Mouse (Mus musculus): ENCODE data around the gene Chst13.

Gene Chst13

GRCm38 (mm10) chr6:90320429-90320828 lies 4.6 kb downstream of the Chst13 start:
- DNase-seq (ENCODE audit: low spot score in 2 of 2), result peak in 1 of 2 experiments; percentile 19

GRCm38 (mm10) chr6:90319475-90320191 lies 5.4 kb downstream of the Chst13 start:
- no peak for DNase-seq (ENCODE audit: low spot score in 2 of 2)

- no peak for DNase-seq (ENCODE audit: low spot score in 2 of 2)
Measured at GRCm38 (mm10) chr6:90319019-90319418, 6.0 kb downstream of the Chst13 start.

- no peak for DNase-seq (ENCODE audit: low spot score in 2 of 2)
Measured at GRCm38 (mm10) chr6:90317510-90318258, 7.3 kb downstream of the Chst13 start.

- peak in 1 of 2 experiments; percentile 6 for DNase-seq (ENCODE audit: low spot score in 2 of 2)
Measured at GRCm38 (mm10) chr6:90315961-90316360, 9.0 kb downstream of the Chst13 start.

GRCm38 (mm10) chr6:90308839-90309778 lies 15.9 kb downstream of the Chst13 start:
- DNase-seq (ENCODE audit: low spot score in 2 of 2), result no peak

- DNase-seq (ENCODE audit: low spot score in 2 of 2), result no peak
Measured at GRCm38 (mm10) chr6:90306315-90306975, 18.5 kb downstream of the Chst13 start.

- no peak for DNase-seq (ENCODE audit: low spot score in 2 of 2)
Measured at GRCm38 (mm10) chr6:90300919-90301318, 24.1 kb downstream of the Chst13 start, which contains the start of gene BC048671. Gene BC048671, plus strand, starts transcription at chr6:90301219.

- DNase-seq (ENCODE audit: low spot score in 2 of 2), result no peak
Measured at GRCm38 (mm10) chr6:90288265-90288664, 36.7 kb downstream of the Chst13 start.

Data from spleen, postnatal 10 days (tissue).